In the genomic region with DNA sequence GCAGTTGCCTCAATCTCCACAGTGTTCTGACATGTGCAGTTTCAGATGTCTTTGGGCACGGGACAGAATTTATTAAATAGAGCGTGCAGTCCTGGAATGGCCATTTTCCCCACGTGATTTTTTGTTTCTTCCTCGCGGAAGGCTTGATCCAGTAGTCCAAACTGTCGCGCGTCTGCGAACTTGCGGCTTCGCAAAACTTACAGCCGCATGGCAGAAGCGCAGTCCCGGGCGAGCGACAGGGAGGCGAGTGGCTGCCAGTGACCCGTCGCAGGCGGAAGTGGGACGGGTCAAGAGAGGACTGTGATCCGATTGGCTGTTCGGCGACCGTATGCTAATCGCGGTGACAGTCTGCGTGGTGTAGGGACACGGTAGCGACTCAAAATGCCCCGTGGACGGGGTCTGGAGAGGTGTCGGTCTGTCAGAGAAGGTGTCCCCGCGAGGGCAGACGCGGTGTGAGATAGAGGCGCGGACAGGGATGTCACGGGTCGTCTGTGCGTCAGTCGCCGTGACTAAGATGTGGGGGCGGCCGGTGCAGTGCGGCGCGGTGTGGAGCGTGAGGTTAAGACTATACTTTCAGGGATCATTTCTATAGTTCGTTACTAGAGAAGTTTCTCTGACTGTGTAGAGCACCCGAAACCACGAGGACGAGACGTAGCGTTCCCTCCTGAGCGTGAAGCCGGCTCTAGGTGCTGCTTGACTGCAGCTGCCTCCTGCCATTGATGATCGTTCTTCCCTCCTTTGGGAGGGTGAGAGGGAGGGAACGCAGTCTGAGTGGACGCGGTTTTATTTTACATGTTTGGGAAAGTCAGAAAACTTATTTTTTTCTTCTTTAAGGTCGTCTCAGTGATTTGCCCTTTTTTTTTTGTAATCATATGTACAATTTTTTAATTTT, we compare ENCODE assay signal across 8 mouse cellular contexts.
A peak's percentile ranks its signal among the peaks of the same experiment; 100 is the strongest.
DNase-seq lines count a peak whose midpoint lies in the region; ATAC-seq and TF ChIP-seq lines count a peak whose summit lies in the region.
"Not testable (repeated sequence)": the region's sequence is repeated elsewhere in the genome, so short reads cannot be mapped to it uniquely, and the experiment has no call there.

No protein-coding gene starts in this region.

- peaks cover 18% of the 10 kb centered on the region for H3K4me1 ChIP-seq in heart, embryonic 13.5 days
- H3K4me1 ChIP-seq in kidney, embryonic 16.5 days (ENCODE audit: insufficient read depth, low read length): peaks cover 13% of the 10 kb centered on the region
- peaks cover 13% of the 10 kb centered on the region for H3K4me1 ChIP-seq in liver, embryonic 11.5 days (replicated peaks; ENCODE audit: control insufficient read depth, insufficient read depth, low read length)

- H3K79me2 ChIP-seq in myocyte (ENCODE audit: control insufficient read depth, insufficient read depth): not testable (repeated sequence)

- H3K27me3 ChIP-seq in heart, embryonic 13.5 days (replicated peaks); kidney, embryonic 16.5 days (ENCODE audit: insufficient read depth, low read length); liver, embryonic 11.5 days (replicated peaks; ENCODE audit: control insufficient read depth, insufficient read depth, low read length); myocyte (ENCODE audit: control insufficient read depth, insufficient read depth, insufficient read length): not testable (repeated sequence)

- peak overlapping the region; percentile 71 for H3K4me2 ChIP-seq in heart, embryonic 13.5 days
- H3K4me2 ChIP-seq in kidney, embryonic 16.5 days (replicated peaks; ENCODE audit: low read depth, low read length): peak overlapping the region; percentile 56
- H3K4me2 ChIP-seq in liver, embryonic 11.5 days: peak overlapping the region; percentile 67
- H3K4me2 ChIP-seq in myocyte (ENCODE audit: low read depth): peak overlapping the region; percentile 99

- peak; percentile 78 for DNase-seq in CD4-positive, CD25-positive, alpha-beta regulatory T cell, adult 2 months (ENCODE audit: low read depth, low spot score)
- peak; percentile 54 for DNase-seq in brain, embryonic 18.5 days (ENCODE audit: low read depth, low spot score)
- peak; percentile 71 for DNase-seq in liver, embryonic 11.5 days (ENCODE audit: low spot score)
- DNase-seq in spleen, postnatal 4 days (ENCODE audit: low spot score in 2 of 2): peak; percentile 67 to 81

- H3K9me3 ChIP-seq in heart, embryonic 13.5 days; kidney, embryonic 16.5 days (ENCODE audit: low read length); liver, embryonic 11.5 days (ENCODE audit: control insufficient read depth, low read length): not testable (repeated sequence)

- H3K36me3 ChIP-seq in heart, embryonic 13.5 days; kidney, embryonic 16.5 days (ENCODE audit: insufficient read depth, low read length); liver, embryonic 11.5 days (ENCODE audit: control insufficient read depth, insufficient read depth, low read length); myocyte (ENCODE audit: control insufficient read depth, insufficient read depth): not testable (repeated sequence)

- 0 out of 2 replicates have a peak overlapping the region, but pooled peaks have one; percentile 29 for H3K27ac ChIP-seq in heart, embryonic 13.5 days (replicated peaks)
- H3K27ac ChIP-seq in kidney, embryonic 16.5 days (ENCODE audit: low read length): not testable (repeated sequence)
- peak overlapping the region; percentile 55; the same call in 1 of the 2 replicates for H3K27ac ChIP-seq in liver, embryonic 11.5 days (ENCODE audit: low read depth, low read length)

- H3K9ac ChIP-seq in heart, embryonic 13.5 days: peak overlapping the region; percentile 76
- H3K9ac ChIP-seq in kidney, embryonic 16.5 days (replicated peaks; ENCODE audit: low read length): peak overlapping the region; percentile 48; the same call in 1 of the 2 replicates
- peak overlapping the region; percentile 58; the same call in 1 of the 2 replicates for H3K9ac ChIP-seq in liver, embryonic 11.5 days (ENCODE audit: low read depth, low read length)

- H3K4me3 ChIP-seq in heart, embryonic 13.5 days: peak overlapping the region; percentile 47
- H3K4me3 ChIP-seq in kidney, embryonic 16.5 days (ENCODE audit: low read length): peak overlapping the region; percentile 40
- peak overlapping the region; percentile 29 for H3K4me3 ChIP-seq in liver, embryonic 11.5 days (ENCODE audit: low read depth, low read length)
- not testable (repeated sequence) for H3K4me3 ChIP-seq in myocyte

- not testable (repeated sequence) for H3ac ChIP-seq in myocyte (ENCODE audit: control insufficient read depth, insufficient read length)

- WGBS in heart, embryonic 13.5 days: under 1% methylated on average over 28 of the region's 63 CpGs
- under 1% methylated on average over 25 of the region's 63 CpGs for WGBS in kidney, embryonic 16.5 days
- WGBS in liver, embryonic 11.5 days: under 1% methylated on average over 25 of the region's 63 CpGs

- TF ChIP-seq POLR2A in myocyte (IDR thresholded peaks at IDR 0.05; ENCODE audit: insufficient read length, low read depth): peak; percentile 48

- peak; percentile 100 for ATAC-seq in erythroid progenitor cell, adult 5-6 weeks (replicated peaks; ENCODE audit: low FRiP score, poor library complexity, severe bottlenecking)
- peak; percentile 99 for ATAC-seq in heart, embryonic 13.5 days (ENCODE audit: extremely low read depth, insufficient number of reproducible peaks, low FRiP score, low TSS enrichment)
- ATAC-seq in kidney, embryonic 16.5 days (ENCODE audit: low FRiP score, low TSS enrichment): peak; percentile 99
- ATAC-seq in liver, embryonic 11.5 days (replicated peaks; ENCODE audit: low FRiP score): peak; percentile 97

TF ChIP-seq in myocyte, 11 proteins besides CTCF, POLR2A, EP300 and RAD21:
- peak; percentile 1 for TF ChIP-seq USF1 (IDR thresholded peaks at IDR 0.05; ENCODE audit: low read depth)
- TF ChIP-seq CEBPB (IDR thresholded peaks at IDR 0.05; ENCODE audit: insufficient read depth, poor library complexity, severe bottlenecking): 0 out of 2 replicates have a peak, but pooled peaks have one; percentile 50
